Mouse (Mus musculus) heart, adult 10 weeks (tissue): ENCODE measurements around the gene Rasa2. TPM values are rescaled to one million over a fixed set of nuclear protein-coding genes. Genes with fewer than 3 reads are reported as not detected.

Source experiments
- polyA plus RNA-seq: library from polyadenylated mRNA; stranded (reverse); fragments of 350-450 nt; fragmentation: Illumina TruSeq; extraction: RNeasy Lipid Tissue Mini Kit (QIAGEN cat#74804); gene quantifications from one replicate; pipeline ENCODE4 v1.2.3, GENCODE M21; 2014; ENCODE audit warnings: low read depth, low replicate concordance

Gene Rasa2
- 5.8 TPM for polyA plus RNA-seq

GRCm38 (mm10) chr9:96631389-96632072, at the start of gene Rasa2:
Rasa2 (minus strand) TSS chr9:96631617.

GRCm38 (mm10) chr9:96524972-96525506, 106.4 kb downstream of the Rasa2 start, which contains the start of gene Gm28729:
Gm28729 (minus strand) TSS chr9:96525264.

Other genes with a start within 250 kb of the Rasa2 start
- gene Rnf7, start 152.9 kb downstream of the Rasa2 start, polyA plus RNA-seq: 116 TPM
- not detected for gene Gm28729, start 106.4 kb downstream of the Rasa2 start, polyA plus RNA-seq
- gene Zbtb38, start 121.2 kb upstream of the Rasa2 start, polyA plus RNA-seq: 17.1 TPM